Mouse (Mus musculus) heart, embryonic 14.5 days (tissue): Measurements from ENCODE around the gene Mrpl41. TPM values are rescaled to one million over a fixed set of nuclear protein-coding genes. Genes with fewer than 3 reads are reported as not detected.

Experiments
- ATAC-seq: fragments of 200-750 bp; cut with Nextera tagmentation; 2 replicates; pipeline ENCODE4 v1.8.0; 2017; ENCODE audit warnings: low read depth, moderate TSS enrichment; ENCODE audit not compliant: insufficient number of reproducible peaks, insufficient read depth, low FRiP score
- H3K27ac ChIP-seq, 2 experiments: fragments of 200-500 bp in 1 of 2; fragments of 300-500 bp in 1 of 2; sonication (generic) in 1 of 2; replicated peaks in 1 of 2; 2 replicates each; pipeline ENCODE4 v1.5.1; 2012 to 2014; ENCODE audit warnings: low read depth in 2 of 2, low read length in 2 of 2, control low read depth in 1 of 2, mild to moderate bottlenecking in 1 of 2, mixed read lengths in 1 of 2; ENCODE audit not compliant: control insufficient read depth in 1 of 2, insufficient read depth in 1 of 2
- H3K27me3 ChIP-seq: fragments of 300-500 bp; sonication (generic); 2 replicates; pipeline ENCODE4 v1.6.1; 2014; ENCODE audit warnings: mild to moderate bottlenecking, low read length, control low read depth; ENCODE audit not compliant: control insufficient read depth, insufficient read depth
- H3K36me3 ChIP-seq: fragments of 300-500 bp; sonication (generic); 2 replicates; pipeline ENCODE4 v1.6.1; 2014; ENCODE audit warnings: mild to moderate bottlenecking, control low read depth, low read length, mixed read lengths; ENCODE audit not compliant: control insufficient read depth, insufficient read depth
- H3K4me1 ChIP-seq, 2 experiments: fragments of 200-500 bp in 1 of 2; fragments of 300-500 bp in 1 of 2; sonication (generic) in 1 of 2; 2 replicates each; pipeline ENCODE4 v1.6.1; 2012 to 2014; ENCODE audit warnings: low read length in 2 of 2, control low read depth in 1 of 2, mixed read lengths in 1 of 2; ENCODE audit not compliant: control insufficient read depth in 2 of 2, insufficient read depth in 2 of 2
- H3K4me2 ChIP-seq: fragments of 300-500 bp; sonication (generic); 2 replicates; pipeline ENCODE4 v1.6.1; 2014; ENCODE audit warnings: mild to moderate bottlenecking, low read length
- H3K4me3 ChIP-seq, 2 experiments: fragments of 200-500 bp in 1 of 2; fragments of 300-500 bp in 1 of 2; sonication (generic) in 1 of 2; 2 replicates each; pipeline ENCODE4 v1.5.1; 2012 to 2014; ENCODE audit warnings: low read length in 2 of 2, mild to moderate bottlenecking in 2 of 2, control low read depth in 1 of 2, low read depth in 1 of 2, moderate library complexity in 1 of 2; ENCODE audit not compliant: control insufficient read depth in 1 of 2, insufficient read depth in 1 of 2
- H3K9ac ChIP-seq: fragments of 300-500 bp; sonication (generic); 2 replicates; pipeline ENCODE4 v1.6.1; 2014; ENCODE audit warnings: mild to moderate bottlenecking, low read length
- H3K9me3 ChIP-seq: fragments of 300-500 bp; sonication (generic); 2 replicates; pipeline ENCODE4 v1.6.1; 2016; ENCODE audit warnings: low read length, control low read depth; ENCODE audit not compliant: control insufficient read depth
- WGBS: fragments of 180-500 bp; shearing (Covaris S2); extraction: QIAGEN DNeasy Blood & Tissue Kit; methylation state at CpG from one replicate; pipeline ENCODE4 v1.1.7; 2014; 5-methylcytosine and 5-hydroxymethylcytosine counted together
- polyA plus RNA-seq: library from polyadenylated mRNA; unstranded; fragments of >200 nt; fragmentation: Nextera tagmentation; extraction: Ambion mirVana; gene quantifications from 2 replicates; pipeline ENCODE4 v1.2.1, GENCODE M21; 2014

Mrpl41 gene
- polyA plus RNA-seq, 1 experiment from 2014 or later = 137 TPM

- peak; percentile 45 for ATAC-seq
- no peak overlapping the region; a peak in 1 of 4 replicates for H3K27ac ChIP-seq
- WGBS = 7% methylated on average over 19 of the region's 19 CpGs
- H3K4me3 ChIP-seq = peak overlapping the region; percentile 51 to 77
- no peaks in the 10 kb centered on the region for H3K9me3 ChIP-seq
- no peaks in the 10 kb centered on the region for H3K36me3 ChIP-seq
- no peaks in the 10 kb centered on the region for H3K27me3 ChIP-seq
- H3K4me1 ChIP-seq = peaks cover 0 to 7% of the 10 kb centered on the region in 2 experiments; a peak in 2 of 4 replicates
- peak overlapping the region; percentile 99 for H3K4me2 ChIP-seq
- H3K9ac ChIP-seq = peak overlapping the region; percentile 84
Measured at GRCm38 (mm10) chr2:24934441-24934963, 40.4 kb downstream of the Mrpl41 start.

DNA sequence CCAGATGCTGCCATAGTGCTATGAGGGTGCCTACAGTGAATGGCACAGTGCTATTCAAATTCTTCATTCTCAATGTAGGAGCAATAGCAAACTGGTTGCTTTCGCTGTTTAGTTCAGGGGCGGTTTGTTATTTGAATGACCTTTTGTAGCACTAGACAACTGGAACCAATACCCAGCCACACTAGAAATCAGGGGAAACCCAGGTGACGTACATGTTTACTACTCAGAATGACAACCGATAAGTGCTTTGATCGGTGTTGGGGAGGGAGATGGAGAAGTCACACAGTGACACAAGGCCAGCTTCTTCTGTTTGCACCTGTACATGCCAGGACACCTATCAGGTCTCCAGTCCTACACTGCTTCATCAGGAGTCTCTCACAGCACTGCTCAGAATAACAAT is 45.3 kb downstream of the Mrpl41 start:
- Histone ChIP-seq H3K27ac (no peak overlapping the region), H3K9me3 (no peaks in the 10 kb centered on the region), H3K4me1 (peaks cover 0 to 11% of the 10 kb centered on the region in 2 experiments; a peak in 3 of 4 replicates), H3K4me2 (no peak overlapping the region), H3K27me3 (no peaks in the 10 kb centered on the region), H3K4me3 (no peak overlapping the region), H3K36me3 (peaks cover 6% of the 10 kb centered on the region; the same call in 1 of the 2 replicates), H3K9ac (no peak overlapping the region)
- 86% methylated on average over 5 of the region's 5 CpGs for WGBS
- no peak for ATAC-seq

DNA sequence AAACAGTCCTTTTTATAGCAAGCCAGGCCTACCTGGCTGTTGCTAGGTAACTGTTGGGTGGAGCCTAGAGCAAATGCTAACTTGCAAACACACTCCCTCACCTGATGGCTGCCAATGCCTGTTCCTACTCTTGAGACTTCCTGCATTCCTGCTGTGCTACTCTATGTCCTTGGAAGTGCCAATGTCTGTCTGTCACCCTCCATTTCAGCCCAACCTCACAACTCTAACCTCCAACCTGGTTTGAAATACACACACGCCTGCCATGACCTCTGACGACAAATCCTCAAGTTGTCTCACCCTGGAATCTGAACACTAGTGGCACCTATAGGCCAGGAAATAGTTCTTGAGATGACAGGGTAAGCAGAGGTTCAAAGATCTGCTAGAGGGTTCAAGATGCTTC is 45.8 kb downstream of the Mrpl41 start:
- no peak overlapping the region for H3K4me2 ChIP-seq
- H3K27me3 ChIP-seq = no peaks in the 10 kb centered on the region
- H3K4me1 ChIP-seq = peaks cover 0 to 6% of the 10 kb centered on the region in 2 experiments; a peak in 3 of 4 replicates
- H3K9me3 ChIP-seq = no peaks in the 10 kb centered on the region
- no peak overlapping the region for H3K27ac ChIP-seq
- no peak for ATAC-seq
- H3K9ac ChIP-seq = no peak overlapping the region
- H3K36me3 ChIP-seq = peaks cover 6% of the 10 kb centered on the region; the same call in 1 of the 2 replicates
- 52% methylated on average over 2 of the region's 2 CpGs for WGBS
- H3K4me3 ChIP-seq = no peak overlapping the region

DNA sequence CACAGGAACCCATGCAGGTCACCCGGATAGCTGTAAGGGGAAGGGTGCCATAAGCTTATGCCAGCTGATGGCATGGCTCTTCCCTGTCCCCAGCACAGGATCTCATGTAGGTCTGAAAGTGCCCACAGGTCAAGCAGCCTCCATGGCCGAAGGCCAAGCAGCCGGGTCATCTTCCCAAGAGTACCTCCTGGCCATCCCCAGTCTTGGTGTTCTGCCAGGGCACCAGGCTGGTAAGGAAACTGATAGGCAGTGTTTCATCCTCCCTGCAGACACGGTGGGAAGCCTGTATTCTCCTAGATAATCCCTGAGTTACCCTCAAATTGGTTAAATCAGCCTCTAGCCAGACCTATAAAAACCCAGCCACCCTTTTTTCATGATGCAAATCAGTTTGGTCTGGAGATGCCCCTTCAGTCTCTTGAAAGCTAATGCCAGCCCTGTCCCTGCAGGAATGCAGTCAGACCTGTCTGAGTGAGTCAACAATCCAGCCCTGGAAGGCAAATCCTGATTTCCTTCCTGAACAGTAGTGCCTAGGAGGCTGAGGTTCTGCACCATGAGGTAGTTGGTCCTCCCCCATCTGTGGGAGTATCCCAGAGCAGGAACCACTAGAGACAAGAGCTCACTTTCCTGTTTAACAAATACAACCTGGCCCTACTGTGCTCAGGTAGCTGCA is 47.0 kb downstream of the Mrpl41 start:
- Histone ChIP-seq H3K9me3 (no peaks in the 10 kb centered on the region), H3K9ac (no peak overlapping the region), H3K4me3 (no peak overlapping the region), H3K36me3 (peaks cover 6% of the 10 kb centered on the region; the same call in 1 of the 2 replicates), H3K4me1 (peaks cover 0 to 5% of the 10 kb centered on the region in 2 experiments; a peak in 2 of 4 replicates), H3K4me2 (no peak overlapping the region), H3K27me3 (no peaks in the 10 kb centered on the region), H3K27ac (no peak overlapping the region; a peak in 1 of 4 replicates)
- 62% methylated on average over 4 of the region's 4 CpGs for WGBS
- ATAC-seq = no peak

GRCm38 (mm10) chr2:24926965-24927358 is 47.9 kb downstream of the Mrpl41 start:
- H3K4me2 ChIP-seq = no peak overlapping the region
- H3K4me3 ChIP-seq = no peak overlapping the region
- no peaks in the 10 kb centered on the region for H3K9me3 ChIP-seq
- WGBS = 62% methylated on average over 7 of the region's 7 CpGs
- no peaks in the 10 kb centered on the region for H3K27me3 ChIP-seq
- H3K9ac ChIP-seq = no peak overlapping the region
- H3K27ac ChIP-seq = no peak overlapping the region
- H3K4me1 ChIP-seq = peaks cover 0 to 5% of the 10 kb centered on the region in 2 experiments; a peak in 2 of 4 replicates
- peaks cover 6% of the 10 kb centered on the region; the same call in 1 of the 2 replicates for H3K36me3 ChIP-seq
- ATAC-seq = no peak

- H3K4me3 ChIP-seq = no peak overlapping the region
- no peak for ATAC-seq
- H3K27ac ChIP-seq = no peak overlapping the region
- no peak overlapping the region for H3K4me2 ChIP-seq
- H3K36me3 ChIP-seq = peaks cover 6% of the 10 kb centered on the region; the same call in 1 of the 2 replicates
- WGBS = 73% methylated on average over 9 of the region's 9 CpGs
- no peaks in the 10 kb centered on the region for H3K9me3 ChIP-seq
- peaks cover 0 to 5% of the 10 kb centered on the region in 2 experiments; a peak in 2 of 4 replicates for H3K4me1 ChIP-seq
- H3K9ac ChIP-seq = no peak overlapping the region
- H3K27me3 ChIP-seq = no peaks in the 10 kb centered on the region
Measured at GRCm38 (mm10) chr2:24926345-24926964, 48.4 kb downstream of the Mrpl41 start.

DNA sequence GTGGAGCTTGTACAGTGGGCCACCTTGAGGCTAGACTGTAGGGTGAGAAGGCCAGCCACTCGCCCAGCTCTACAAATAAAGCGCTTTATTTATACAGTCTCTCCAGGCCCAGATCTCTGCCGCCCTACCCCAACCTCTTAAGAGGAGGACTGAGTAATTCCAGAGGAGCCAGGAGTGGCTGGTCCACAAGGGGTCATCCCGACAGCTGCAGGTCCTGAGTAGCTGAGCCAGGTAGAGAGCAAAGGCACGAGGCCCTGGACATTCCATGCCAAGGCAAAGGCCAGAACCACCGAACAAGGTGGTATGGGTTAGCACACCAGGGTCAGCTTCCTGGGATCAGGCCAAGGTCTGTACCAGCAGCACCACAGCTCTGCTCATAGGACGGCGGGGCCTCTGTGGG is 49.6 kb downstream of the Mrpl41 start:
- Histone ChIP-seq H3K9ac (no peak overlapping the region), H3K9me3 (no peaks in the 10 kb centered on the region), H3K27ac (no peak overlapping the region), H3K4me2 (no peak overlapping the region), H3K4me1 (peaks cover 0 to 5% of the 10 kb centered on the region in 2 experiments; a peak in 2 of 4 replicates), H3K4me3 (no peak overlapping the region), H3K27me3 (no peaks in the 10 kb centered on the region), H3K36me3 (peaks cover 6% of the 10 kb centered on the region; the same call in 1 of the 2 replicates)
- WGBS = 78% methylated on average over 8 of the region's 8 CpGs
- no peak for ATAC-seq
